Mouse (Mus musculus) urinary bladder, postnatal 14 days (tissue): Measurements from ENCODE around the gene Pdlim7.

Experiments
- DNase-seq: peaks from one replicate; pipeline ENCODE4 v3.0.0; 2021; ENCODE audit warnings: low spot score

Gene Pdlim7

DNA sequence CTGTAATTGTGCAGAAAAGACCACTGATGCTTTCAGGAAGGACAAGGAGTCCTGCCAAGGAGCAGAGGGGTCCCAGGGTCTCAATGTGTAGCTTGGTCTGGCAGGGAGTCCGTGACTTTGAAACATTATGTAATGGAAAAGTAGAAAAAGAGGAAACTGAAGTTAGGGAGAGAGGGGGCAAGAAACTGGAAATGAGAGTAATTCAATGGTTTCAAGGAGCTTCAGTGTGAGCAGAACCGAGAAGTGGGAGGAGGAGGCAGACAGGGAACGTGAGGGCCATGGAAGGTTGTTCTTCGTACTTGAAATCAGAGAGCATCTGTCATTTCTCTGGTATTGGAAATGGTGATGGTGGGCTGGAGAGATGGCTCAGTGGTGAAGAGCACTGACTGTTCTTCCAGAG is 6.1 kb upstream of the Pdlim7 start:
- no peak for DNase-seq

DNA sequence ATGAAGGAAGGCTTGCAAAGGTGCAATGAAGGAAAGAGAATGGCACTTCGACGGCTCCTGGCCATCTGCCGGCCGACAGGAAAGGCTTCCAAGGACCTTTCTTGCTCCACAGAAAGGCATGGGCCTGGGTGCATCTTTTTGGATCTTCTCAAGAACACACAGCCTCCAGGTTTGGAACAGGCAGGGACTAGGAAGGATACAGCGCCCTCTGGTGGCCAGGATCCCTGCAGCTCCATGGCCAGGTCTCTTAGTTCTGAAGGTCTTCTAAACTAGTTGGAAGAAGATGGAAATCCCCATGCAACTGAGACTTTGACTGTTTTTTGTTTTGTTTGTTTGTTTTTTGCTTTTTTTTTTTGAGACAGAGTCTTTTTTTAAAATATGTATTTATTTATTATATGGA is 3.5 kb upstream of the Pdlim7 start:
- DNase-seq = peak; percentile 89

DNA sequence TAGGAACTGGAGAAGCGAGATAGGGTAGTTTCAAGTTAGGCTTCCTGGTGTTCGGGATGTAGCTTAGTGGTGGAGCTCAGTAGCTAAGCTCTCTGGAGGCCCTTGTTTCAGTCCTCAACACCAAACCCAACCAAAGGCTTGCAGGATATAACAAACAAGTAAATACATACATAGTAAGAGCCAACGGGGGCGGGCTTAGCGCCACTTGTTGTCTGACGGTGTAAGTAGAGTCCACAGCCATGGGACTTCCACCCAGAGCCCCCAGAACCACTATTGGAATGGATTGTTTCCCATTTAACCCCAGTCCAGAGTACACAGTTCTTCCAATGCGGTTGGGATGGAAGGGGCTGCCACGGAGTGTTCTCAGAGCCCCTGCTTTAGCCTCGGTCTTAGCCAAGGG is 352 bp upstream of the Pdlim7 start:
- no peak for DNase-seq

DNA sequence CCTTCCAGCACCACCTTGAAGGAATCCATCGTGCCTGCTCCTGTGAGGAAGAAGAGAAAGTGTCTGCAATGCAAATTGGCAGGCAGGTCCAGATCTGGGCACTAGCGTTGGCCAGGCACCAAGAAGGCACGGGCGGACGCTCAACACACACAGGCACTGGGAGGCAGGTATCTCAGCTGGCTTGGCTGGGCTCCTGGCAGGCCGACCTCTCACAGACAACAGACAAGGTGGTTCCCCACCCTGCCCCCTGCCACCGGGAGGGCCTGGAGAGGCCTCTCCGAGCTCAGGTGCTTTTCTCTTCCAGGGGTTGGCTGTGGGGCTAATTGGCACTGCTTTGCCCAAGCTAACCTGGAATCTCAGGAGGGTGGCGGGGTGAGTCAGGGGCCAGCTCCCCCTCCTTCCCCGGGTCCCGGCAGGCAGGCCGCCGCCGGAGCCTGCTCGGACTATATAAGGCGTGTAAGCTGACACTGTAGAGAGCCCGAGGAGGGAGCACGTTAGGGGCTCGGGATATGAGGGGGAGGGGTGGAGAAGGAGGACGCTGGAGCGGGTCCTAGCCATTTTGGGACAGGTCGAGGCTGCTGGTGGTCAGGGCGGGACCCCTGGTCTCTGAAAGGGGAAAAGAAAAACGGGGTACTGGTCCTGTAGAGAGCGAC is 971 bp downstream of the Pdlim7 start:
- DNase-seq = peak; percentile 67

DNA sequence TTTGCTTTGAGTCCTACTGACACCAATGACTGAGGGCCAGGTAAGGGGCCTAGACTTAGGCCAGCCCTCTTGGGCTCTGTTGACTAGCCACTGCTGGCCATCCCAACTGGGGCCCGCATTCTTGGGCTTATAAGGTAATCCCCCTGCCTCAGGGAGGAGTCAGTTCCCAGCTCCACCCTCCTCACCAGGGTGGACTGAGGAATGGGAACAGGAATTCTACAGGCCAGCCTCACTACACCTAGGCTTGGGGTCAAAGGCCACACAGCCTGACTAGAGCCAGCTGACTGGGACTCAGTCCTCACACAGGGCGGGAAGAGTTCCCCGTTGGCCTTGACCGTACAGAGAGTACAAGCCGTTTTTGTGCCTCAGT is 2.0 kb downstream of the Pdlim7 start:
- no peak for DNase-seq

DNA sequence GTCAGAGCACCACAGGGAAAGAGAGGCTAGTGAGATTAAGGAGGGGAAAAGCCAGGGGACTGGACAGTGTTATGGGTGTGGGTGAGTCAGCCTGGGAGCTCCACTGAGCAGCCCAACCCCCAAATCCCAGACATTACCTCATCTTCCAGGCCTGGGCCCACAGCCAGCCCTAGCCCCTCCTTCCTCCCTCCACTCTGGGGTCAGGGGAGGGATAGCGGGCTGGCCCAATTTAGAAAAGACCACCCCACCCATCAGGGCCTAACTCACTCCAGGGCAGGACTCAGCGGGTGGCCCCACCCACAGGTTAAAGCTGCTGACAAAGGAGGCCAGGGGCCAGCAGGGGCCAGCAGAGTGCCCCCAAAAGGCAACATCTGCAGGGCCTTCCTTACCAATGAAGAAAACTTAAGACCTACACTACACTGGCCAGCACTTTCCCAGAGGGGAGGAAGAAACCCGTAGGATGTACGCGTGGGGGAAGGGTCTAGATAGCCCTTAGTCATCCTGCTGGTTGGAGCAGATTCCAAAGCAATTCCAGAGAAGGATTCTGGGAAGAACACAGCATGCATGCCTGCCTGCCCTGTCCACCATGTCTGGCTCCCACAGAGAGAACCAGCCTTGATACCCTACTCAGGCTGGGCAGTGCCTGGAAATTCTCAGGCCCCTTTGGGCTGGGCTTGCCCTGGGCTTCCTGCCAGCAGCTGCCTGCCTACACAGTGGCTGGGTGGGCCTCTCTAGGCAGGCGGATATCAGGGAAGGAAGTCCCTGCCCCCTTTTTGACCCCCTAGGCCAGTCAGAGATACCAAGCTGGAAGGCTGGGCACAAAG is 2.6 kb downstream of the Pdlim7 start:
- DNase-seq = peak; percentile 85

DNA sequence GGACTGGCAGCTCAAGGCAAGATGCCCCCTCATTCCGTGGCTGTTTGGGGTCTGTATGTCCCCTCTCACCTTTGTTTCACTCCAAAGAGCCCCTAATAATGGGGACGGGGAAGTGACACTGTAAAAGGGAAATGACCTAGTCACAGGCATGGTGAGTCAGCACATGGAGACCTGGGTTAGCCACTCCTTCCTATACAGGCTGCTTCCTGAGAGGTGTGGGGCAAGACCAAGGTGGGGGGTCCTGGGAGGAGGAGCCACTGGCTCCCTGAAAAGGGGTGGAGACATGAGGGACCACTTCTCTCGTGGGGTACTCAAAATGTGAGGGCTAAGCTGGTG is 3.2 kb downstream of the Pdlim7 start:
- DNase-seq = no peak

DNA sequence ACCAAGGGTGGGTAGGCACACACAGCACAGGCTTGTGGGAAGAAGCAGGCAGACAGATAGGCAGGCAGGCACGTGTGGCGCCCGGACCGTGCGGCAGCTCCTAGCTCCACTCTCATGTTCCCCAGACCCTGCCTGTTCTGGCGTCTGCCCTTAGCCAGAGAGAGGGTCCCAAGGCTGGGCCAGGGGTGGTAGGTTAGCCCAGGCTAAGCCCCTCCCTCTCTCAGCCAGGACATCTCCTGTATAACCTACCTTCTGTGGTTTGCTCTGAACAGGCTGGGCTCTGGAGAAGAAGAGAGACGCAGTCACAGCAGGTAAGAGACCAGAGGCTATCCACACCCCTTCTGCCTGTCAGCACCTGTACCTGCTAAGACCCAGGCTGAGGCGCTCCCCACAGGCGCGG is 4.9 kb downstream of the Pdlim7 start:
- DNase-seq = no peak

DNA sequence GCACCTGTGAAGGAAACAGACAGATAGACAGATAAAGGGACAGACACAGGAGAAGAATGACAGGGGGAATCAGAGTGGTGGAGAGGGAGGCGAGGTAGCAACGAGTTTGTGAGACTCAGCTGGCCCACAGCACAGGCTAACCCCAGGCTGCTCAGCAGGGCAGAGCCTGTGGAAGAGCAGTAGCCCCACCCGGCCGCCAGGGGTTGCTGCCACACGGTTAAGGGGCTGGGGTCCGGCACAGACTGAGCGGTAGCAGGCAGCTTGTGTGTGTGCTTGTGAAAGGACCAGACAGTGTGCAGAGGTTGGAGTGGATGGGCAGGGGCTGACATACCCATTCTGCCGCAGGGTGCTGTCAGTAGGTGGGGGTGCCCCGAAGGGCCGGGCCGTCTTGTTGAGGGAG is 5.6 kb downstream of the Pdlim7 start:
- DNase-seq = no peak

DNA sequence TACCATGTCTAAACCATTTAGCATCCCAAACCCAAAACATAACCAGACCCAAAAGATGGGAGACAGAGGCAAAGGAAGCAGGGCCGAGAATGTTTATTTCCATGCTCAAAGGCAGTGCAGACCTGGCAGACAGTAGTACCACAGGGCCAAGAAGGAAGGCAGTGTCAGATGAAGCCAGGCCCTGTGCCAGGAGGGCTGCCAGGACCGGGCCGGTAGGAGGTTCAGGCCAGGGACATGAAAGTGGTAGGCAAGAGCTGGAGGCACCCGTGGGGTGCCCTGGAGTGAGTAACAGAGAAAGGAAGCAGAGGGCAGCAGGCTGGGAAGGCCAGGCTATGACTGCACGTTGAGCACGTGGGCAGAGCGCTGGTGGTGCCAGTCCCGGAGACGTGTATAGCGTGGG is 6.8 kb downstream of the Pdlim7 start:
- DNase-seq = no peak

DNA sequence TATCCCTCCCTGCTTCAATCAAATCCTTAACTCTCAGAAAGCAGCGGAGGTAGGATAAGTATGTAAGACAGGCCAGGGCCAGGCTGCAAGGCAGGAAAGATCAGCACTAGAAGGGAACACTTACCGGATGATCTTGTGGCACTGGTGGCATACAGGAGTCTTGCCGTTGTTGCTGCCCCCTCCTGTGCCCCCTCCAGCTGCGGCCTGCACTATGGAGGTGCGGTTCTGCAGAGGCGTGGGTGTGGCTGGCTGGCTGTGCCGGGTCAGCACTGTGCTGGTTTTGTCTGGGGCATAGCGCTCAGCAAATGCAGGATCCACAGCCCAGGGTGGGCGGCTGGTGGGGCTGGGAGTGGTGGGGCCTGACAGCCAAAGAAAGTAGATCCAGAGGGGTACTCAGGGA is 7.7 kb downstream of the Pdlim7 start:
- DNase-seq = no peak

DNA sequence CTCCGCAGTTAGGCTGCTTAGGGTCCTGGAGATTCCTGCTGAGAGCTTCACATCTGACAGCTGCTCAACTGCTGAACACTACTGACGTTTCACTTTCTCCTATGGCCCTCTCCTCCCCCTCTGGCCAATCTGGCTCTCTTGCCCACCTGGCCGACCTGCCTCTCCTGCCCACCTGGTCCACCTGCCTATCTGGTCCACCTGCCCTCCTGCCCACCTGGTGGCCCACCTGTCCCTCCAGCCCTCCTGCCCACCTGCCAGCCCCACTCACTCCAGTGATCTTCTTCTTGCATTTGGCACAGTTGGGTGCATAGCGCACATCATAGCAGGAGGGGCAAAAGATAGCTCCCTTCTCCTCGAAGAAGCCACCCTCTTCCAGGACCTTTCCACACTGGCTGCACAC is 9.1 kb downstream of the Pdlim7 start:
- no peak for DNase-seq

DNA sequence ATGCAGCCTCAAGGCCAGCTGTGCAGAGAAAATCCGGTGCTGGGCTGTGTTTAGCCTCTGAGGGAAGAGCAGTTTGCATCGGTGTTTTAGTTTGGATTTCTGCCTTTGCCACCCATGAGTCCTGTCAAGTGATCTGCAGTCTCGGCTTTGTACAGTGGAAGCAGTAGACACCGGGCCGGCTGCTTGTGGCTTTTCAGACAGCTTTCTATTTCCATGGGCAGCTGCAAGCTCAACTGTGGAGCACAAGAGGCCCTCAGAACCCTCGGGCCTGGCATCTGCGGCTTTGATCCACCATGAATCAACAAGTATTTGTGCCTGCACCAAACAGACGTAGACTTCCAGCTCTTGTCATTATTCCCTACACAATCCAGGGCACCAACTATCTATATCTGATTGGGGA is 11.1 kb downstream of the Pdlim7 start:
- DNase-seq = no peak

DNA sequence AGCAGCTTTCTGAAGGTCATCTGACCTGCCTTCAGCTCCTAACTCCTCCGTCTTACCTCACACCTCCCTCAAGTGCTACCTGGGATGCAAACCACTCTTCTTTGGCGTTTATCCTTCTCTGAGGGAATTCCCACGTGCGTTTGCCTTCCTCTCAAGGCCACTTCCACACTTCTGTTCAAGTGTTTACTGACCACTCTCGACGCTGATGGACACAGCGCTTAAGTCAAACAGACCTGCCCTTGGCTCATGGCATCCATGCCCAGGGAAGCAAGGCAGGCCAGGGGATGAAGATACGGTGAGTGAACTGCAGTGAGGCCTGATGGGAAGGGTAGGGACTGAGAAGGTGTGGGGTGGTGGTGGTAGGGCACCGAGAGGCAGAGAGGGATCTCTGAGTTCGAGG is 12.9 kb downstream of the Pdlim7 start:
- DNase-seq = no peak

DNA sequence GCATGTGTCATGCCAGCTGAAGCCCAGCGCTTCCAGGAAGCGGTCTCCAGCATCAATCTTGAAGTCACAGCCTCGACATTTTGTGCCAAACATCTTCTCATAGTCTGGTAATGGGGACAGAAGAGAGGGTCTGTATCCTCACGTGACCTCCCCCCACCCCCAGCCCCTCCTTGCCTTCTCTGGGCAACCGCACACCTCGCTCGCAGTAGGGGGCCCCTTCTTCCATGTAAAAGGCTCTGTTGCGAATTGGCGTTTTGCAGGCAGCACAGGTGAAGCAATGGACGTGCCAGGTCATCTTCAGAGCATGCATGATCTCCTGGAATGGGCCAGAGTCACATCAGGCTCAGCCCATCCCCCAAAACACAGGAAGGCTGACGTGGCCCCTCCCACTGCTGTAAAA is 14.6 kb downstream of the Pdlim7 start:
- DNase-seq = no peak

DNA sequence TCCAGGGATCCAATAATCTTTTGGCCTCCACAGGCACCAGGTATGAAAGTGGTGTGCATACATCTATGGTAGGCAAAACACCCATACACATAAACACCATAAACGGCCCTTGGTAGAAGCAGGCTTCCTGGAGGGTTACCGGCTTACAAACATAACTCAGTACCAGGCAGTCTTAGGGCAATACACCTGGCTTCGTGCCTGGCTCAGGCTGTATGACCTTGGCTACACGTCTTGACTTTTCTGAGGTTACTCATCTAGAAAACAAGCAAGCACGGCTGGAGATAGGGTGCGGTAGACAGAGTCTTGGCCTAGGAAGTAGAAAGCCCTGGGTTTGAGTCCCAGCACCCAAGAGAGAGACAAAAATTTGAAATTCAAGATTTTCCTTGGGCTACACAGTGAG is 16.8 kb downstream of the Pdlim7 start:
- no peak for DNase-seq

DNA sequence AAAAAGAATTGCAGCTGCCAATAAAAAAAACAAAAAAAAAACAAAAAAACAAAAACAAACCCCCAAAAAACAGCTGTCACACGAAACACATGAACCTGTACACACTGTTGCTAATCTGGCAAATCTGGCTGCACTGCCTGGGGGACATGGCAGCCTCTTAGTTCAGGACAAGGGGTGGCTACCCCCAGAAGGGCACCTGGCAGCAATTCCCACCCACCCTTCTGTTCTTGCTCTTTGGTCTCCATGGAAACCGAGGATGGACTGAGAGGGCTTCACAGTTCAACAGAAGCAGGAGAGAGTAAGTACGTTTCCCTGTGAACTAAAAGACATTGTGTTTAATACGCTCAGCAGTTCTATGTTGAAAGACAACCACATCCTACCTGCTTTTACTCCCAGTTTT is 17.8 kb downstream of the Pdlim7 start:
- no peak for DNase-seq

DNA sequence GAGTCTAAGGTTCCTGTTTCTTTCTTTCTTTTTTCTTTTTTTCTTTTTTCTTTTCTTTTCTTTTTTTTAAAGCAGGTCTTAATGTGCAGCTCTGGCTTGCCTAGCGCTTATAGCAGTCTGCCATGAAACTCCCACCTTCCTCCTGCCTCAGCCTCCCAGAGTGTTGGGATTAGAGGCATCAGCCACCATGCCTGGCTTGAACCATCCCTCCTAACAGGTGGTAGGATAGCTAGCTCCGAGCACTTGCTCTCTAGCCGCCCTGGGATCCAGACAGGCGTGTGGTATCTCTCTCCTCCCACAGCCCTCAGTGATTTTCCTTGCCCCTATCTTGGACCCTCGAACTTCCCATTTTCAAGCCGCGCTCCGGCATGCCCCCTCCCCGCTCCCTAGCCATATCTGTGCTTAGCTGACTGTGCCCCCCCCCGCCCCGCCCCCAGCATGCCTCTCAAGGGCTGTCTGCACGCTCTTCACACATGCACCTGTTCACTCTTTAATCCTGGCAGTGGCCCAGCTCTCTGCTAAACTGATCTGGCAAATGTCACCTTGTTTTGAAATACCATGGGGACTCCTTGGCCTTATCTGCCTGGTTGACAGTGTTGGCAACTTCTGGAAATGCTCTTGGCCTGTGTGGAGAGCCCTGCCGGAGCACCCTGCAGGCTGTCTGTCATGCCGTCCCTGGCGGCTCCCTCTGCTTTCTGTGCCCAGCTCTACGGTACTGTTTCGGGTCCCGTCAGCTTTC is 18.4 kb downstream of the Pdlim7 start:
- DNase-seq = no peak

DNA sequence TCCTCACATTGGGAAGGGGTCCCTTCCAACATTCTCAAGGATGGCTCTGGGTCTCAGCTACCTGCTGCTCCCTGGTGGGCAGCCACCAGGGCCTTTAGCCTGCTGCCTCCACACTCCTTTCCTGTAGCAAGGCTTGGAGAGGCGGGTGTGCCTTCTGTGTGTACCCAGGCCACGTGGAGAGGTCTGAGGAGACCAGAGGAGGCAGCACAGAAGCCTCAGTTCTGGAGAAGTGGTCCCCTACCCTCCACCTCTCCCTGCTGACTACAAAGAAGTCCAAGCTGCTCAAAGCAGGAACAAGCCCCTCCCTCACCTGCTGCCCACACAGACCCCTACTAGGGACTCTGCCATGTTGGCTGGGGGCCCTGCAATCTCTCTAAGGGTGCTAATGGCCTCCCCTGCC is 19.2 kb downstream of the Pdlim7 start:
- DNase-seq = no peak

DNA sequence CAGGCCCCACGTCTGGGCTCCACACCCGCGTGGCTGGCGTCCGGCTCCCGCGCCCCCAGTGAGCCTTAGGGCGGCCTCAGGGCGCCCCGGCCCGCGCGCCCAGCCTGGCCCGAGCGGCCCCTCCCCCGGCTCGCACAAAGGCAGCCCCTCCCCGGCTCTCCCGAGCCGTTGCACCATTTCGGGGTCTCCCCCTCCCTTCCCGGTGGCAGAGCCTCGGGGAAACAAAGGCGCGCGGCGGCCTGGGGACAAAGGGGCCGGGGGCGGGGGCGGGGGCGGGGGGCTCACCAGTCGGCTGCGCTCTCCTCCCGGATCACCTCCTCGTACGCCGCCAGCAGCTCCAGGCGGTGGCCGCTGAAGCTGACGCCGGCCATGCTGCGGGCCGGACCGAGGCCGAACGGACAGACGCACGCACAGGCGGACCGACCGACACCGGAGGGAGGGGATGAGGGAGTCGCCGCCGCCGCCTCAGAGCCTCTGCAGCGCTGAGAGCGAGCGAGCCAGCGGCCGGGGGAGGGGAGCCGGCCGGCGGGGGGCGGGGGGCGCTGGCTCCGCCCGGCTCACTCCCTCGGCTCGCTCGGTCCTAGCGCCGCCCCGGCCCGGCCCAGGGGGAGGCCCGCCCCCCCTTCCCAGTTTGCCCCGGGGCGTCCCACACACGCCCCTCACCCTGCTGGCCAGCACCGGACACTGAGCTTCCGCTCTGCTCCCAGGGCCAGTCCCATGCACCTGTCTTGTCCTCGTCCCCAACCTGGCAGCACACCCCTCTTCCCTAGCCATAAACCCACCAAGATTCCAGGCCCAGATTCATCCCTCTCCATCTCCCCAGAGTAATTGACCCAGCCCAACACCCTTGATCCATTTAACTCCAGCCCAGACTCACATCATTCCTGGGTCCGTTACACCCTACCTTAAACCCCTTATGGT is 25.6 kb downstream of the Pdlim7 start, which contains the start of gene Dbn1:
TSS of gene Dbn1 (minus strand) at position 534 of the 921 bp plus-strand sequence.
- DNase-seq = peak; percentile 35

DNA sequence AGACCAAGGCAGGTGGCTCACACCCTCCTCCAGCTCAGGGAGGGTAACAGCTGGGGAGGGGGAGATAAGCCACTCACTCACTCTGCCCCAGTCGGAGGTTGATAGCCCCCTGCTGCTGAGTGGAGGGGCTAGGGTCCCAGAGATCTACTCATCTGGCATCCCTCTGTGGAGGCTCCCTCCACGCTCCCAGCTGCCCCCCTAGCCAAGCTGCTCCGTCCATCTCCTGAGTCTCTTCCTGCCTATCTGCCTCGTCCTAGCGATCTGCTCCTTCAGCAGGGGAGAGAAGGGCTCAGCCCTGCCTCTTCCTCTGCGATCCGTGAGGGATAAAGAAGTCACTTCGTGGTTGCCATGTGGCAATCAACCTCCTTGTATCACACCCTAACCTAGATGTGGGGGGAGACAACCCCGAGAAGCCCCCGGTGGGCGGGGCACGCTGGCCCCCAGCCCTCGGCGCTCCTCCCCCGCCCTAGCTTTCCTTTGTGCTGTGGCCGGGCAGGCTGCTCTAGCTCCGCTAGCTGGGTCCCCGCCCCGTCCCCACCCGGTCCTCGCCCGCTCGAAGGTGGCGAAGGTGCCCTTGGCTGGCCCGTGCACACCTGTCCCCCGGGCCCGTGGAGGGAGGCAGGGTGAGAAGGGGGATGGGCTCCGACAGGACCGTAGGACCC is 26.4 kb downstream of the Pdlim7 start:
- no peak for DNase-seq
